Mouse (Mus musculus) intestine, postnatal 0 days (tissue): ENCODE measurements at regions not wholly inside any gene's neighbourhood (a gene's known extent, or its start where the extent isn't known, plus 50 kb on each side); places are given as distances from the start of the nearest gene placed in this dataset.

Experiments
- ATAC-seq: fragments of 200-750 bp; cut with Nextera tagmentation; 2 replicates; pipeline ENCODE4 v1.8.0; 2017; ENCODE audit warnings: mild to moderate bottlenecking, moderate TSS enrichment, moderate library complexity
- H3K27ac ChIP-seq: fragments of 300-500 bp; sonication (generic); 2 replicates; pipeline ENCODE4 v1.5.1; 2014; ENCODE audit warnings: mild to moderate bottlenecking, low read depth, low read length, moderate library complexity
- H3K27me3 ChIP-seq: fragments of 300-500 bp; sonication (generic); replicated peaks from 2 replicates; pipeline ENCODE4 v1.6.1; 2014; ENCODE audit warnings: low read length, mixed read lengths; ENCODE audit not compliant: control insufficient read depth, insufficient read depth
- H3K36me3 ChIP-seq: fragments of 300-500 bp; sonication (generic); 2 replicates; pipeline ENCODE4 v1.6.1; 2014; ENCODE audit warnings: mild to moderate bottlenecking, moderate library complexity; ENCODE audit not compliant: control insufficient read depth, insufficient read depth
- H3K4me1 ChIP-seq: fragments of 300-500 bp; sonication (generic); replicated peaks from 2 replicates; pipeline ENCODE4 v1.6.1; 2014; ENCODE audit warnings: antibody characterized with exemption, low read length, mixed read lengths; ENCODE audit not compliant: control insufficient read depth, insufficient read depth
- H3K4me2 ChIP-seq: fragments of 300-500 bp; sonication (generic); replicated peaks from 2 replicates; pipeline ENCODE4 v1.6.1; 2014; ENCODE audit warnings: low read depth, mild to moderate bottlenecking, moderate library complexity
- H3K4me3 ChIP-seq: fragments of 300-500 bp; sonication (generic); 2 replicates; pipeline ENCODE4 v1.5.1; 2014; ENCODE audit warnings: low read depth, low read length
- H3K9ac ChIP-seq: fragments of 300-500 bp; sonication (generic); 2 replicates; pipeline ENCODE4 v1.6.1; 2014; ENCODE audit warnings: mild to moderate bottlenecking, low read depth, low read length
- H3K9me3 ChIP-seq: fragments of 300-500 bp; sonication (generic); 2 replicates; pipeline ENCODE4 v1.6.1; 2016; ENCODE audit warnings: mixed run types; ENCODE audit not compliant: control insufficient read depth
- CTCF ChIP-seq: sonication (generic); IDR thresholded peaks from 2 replicates; pipeline ENCODE4 v1.5.1; 2016; ENCODE audit warnings: low read depth, mild to moderate bottlenecking, control low read depth, antibody characterized with exemption, moderate library complexity
- WGBS: fragments of 180-500 bp; shearing (Covaris S2); extraction: QIAGEN DNeasy Blood & Tissue Kit; methylation state at CpG from one replicate; pipeline ENCODE4 v1.1.7; 2014; 5-methylcytosine and 5-hydroxymethylcytosine counted together

DNA sequence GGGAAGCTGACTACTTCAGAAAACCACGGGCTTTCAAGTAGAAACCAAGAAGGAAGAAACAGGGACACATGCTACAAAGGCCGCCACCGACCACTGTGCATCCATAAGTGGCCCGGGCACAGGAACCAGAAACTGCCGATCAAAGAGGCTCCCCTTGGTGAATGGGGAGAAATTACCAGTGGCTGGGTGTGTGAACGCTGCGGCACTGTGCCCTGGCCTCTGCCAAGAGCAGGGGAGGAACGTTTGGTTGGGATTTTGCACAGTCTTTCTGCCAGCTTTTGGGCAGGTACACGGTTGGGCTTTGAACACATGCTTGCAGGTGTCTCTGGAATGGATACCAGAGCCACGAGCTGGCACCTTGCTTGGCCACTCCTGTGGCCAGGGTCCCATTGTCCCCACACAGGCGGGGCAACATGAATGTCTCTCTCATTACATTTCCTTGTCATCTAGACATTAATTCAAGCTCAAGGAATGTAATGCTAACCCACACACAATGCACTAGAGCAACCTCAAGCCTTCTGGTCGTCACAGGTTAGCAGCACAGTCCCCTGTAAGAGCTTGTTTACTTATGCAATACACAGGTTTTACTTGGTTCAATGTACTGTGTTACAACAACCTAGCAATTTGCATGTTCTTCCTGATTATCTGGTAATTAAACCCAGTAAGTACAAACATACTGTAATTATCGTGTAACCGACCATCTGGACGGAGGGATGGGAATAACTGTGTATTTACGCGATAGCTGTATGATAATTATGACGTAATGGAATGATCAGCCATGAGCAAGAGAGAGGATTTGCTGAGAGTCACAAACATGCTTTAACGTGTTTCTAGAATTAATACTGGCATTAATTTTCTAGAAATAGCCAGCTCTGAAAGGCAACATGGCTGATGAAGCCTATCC is 90.9 kb upstream of the Sall1 start:
- no peaks in the 10 kb centered on the region for H3K27me3 ChIP-seq
- no peak for ATAC-seq
- no peak overlapping the region for H3K9ac ChIP-seq
- H3K4me2 ChIP-seq, result no peak overlapping the region
- WGBS, result 78% methylated on average over 19 of the region's 19 CpGs
- no peaks in the 10 kb centered on the region for H3K9me3 ChIP-seq
- no peak overlapping the region for H3K4me3 ChIP-seq
- no peaks in the 10 kb centered on the region for H3K4me1 ChIP-seq
- no peaks in the 10 kb centered on the region for H3K36me3 ChIP-seq
- no peak overlapping the region for H3K27ac ChIP-seq
- no peak for TF ChIP-seq CTCF

DNA sequence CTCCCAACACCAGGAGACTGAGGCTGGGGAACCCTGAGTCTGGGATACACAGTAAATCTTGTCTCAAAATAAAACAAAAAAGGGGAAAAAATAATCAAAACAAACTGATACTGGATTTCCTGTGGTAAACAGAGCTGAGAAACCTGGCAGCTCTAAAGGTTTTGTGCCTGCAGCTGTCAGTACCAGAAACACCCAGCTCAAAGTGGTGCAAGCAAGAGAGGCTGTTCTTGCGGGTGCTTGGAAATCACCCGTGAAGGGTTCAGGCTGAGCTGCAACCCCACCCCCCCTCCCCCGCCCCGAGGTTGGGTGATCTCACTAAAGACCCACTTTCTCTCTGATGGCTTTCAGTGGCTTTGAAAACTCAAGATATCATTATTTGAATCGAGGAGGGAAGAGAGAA is 90.1 kb upstream of the Sall1 start:
- WGBS, result 48% methylated on average over 5 of the region's 5 CpGs
- no peak for TF ChIP-seq CTCF

DNA sequence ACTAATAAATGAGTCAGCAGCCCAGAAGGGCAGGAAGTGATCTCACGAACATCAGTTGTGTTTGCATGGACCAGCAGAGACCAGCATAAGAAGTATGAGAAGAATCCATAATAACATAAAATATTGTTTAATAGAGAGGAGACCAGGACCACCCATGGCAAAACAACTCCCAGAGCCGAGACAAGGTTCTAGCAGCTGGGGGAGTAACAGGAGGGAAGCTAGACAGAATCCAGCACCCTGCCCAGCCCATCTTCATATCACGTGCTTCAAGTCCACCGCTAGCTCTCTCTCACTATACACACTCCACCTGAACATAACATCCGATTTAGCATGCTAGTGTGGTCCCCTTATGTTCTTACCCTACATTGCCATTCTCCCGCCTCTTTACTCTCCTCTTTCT is 77.1 kb upstream of the Sall1 start:
- H3K36me3 ChIP-seq, result no peaks in the 10 kb centered on the region
- WGBS, result 68% methylated on average over 6 of the region's 6 CpGs
- H3K4me3 ChIP-seq, result no peak overlapping the region
- no peaks in the 10 kb centered on the region for H3K27me3 ChIP-seq
- no peak for TF ChIP-seq CTCF
- H3K27ac ChIP-seq, result no peak overlapping the region
- no peak overlapping the region for H3K4me2 ChIP-seq
- no peak for ATAC-seq
- no peak overlapping the region for H3K9ac ChIP-seq
- H3K4me1 ChIP-seq, result no peaks in the 10 kb centered on the region
- no peaks in the 10 kb centered on the region for H3K9me3 ChIP-seq

More for the DNA sequence above, 90.1 kb upstream of the Sall1 start:
- H3K27me3 ChIP-seq, result no peaks in the 10 kb centered on the region
- no peak overlapping the region for H3K4me2 ChIP-seq
- H3K9ac ChIP-seq, result no peak overlapping the region
- H3K36me3 ChIP-seq, result no peaks in the 10 kb centered on the region
- ATAC-seq, result no peak
- H3K9me3 ChIP-seq, result no peaks in the 10 kb centered on the region
- no peaks in the 10 kb centered on the region for H3K4me1 ChIP-seq
- H3K27ac ChIP-seq, result no peak overlapping the region
- H3K4me3 ChIP-seq, result no peak overlapping the region

DNA sequence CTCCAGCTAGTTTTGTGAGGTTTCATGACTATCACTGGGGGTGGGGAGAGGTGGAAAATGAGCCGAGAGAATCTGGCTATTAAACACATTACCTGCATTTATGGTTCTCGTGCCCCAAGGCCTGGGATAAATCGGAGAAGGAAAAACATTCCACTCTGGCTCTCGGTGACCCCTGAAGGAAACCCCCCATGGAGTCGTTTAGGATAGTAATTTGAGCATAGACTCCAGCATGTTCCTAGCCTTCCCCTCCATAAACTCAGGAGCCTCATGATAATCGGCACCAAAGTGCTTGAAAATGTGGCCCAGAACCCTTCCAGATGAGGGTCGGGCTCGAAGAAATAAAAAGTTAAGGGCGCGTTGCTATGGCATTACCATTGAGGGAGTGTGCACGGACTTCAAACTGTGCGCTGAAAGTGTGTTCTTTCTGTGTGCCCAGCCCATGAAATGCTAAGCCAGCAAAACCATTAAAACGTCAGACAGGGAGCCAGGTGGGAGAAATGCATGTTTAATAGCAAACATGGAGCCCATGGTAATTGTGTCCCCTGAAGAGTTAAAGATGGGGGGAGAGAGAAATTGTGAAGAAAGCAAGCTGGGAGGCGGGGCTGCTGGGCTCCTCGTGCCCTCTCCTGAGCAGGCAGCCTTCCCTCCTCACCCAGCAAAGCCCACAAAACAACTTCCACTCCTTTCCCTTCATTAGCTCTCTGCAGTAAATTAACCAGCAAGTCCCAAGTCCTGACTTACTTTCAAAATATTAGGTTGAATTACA is 64.1 kb upstream of the Sall1 start:
- Histone ChIP-seq H3K4me1 (no peaks in the 10 kb centered on the region), H3K36me3 (no peaks in the 10 kb centered on the region), H3K9ac (no peak overlapping the region), H3K9me3 (no peaks in the 10 kb centered on the region), H3K27ac (no peak overlapping the region), H3K4me3 (no peak overlapping the region), H3K4me2 (no peak overlapping the region), H3K27me3 (no peaks in the 10 kb centered on the region)
- no peak for TF ChIP-seq CTCF
- no peak for ATAC-seq
- WGBS, result 59% methylated on average over 15 of the region's 15 CpGs

DNA sequence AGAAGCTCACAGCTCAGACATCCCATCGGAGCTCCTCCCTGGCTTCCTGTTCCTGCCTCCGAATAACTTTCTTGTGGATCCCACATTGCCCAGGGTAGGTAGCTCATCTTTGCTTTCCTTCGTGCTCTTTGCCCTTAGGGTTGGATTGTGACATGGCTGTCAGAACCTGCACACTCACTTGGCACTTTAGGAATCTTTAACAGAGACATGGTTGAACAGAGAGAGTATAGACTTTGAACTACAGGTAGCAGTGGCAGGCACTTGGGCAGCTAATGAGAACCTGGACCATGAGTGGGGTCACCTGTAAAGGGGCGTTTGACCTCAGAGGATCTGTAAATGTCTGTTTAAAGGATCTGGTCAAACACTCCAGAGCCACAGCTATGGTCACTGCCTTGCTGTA is 62.4 kb upstream of the Sall1 start:
- Histone ChIP-seq H3K36me3 (no peaks in the 10 kb centered on the region), H3K9ac (no peak overlapping the region), H3K4me1 (no peaks in the 10 kb centered on the region), H3K27me3 (no peaks in the 10 kb centered on the region), H3K27ac (no peak overlapping the region), H3K9me3 (no peaks in the 10 kb centered on the region), H3K4me3 (no peak overlapping the region), H3K4me2 (no peak overlapping the region)
- WGBS, result 84% methylated on average over 4 of the region's 4 CpGs
- no peak for TF ChIP-seq CTCF
- ATAC-seq, result no peak

DNA sequence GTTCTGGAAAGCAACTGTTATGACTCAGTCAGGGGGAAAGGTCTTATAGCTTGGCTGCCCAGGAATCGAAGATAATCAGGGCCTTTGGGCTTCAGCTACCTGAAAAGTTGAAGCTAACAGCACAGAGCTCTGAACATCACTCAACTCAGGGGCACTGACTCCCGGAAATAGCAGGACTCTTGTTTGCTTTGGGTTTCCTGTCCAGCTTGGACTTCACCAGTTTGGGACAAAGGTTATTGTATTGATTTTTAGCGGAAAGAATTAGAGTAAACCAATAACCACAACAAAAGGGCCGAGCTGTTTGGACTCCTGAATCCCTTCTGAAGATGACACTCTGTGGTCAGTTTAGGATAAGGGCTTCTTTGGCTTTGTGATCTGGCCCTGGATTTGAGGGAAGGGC is 53.4 kb upstream of the Sall1 start:
- WGBS, result 63% methylated on average over 4 of the region's 4 CpGs
- H3K9me3 ChIP-seq, result no peaks in the 10 kb centered on the region
- no peaks in the 10 kb centered on the region for H3K4me1 ChIP-seq
- no peak overlapping the region for H3K4me3 ChIP-seq
- no peak overlapping the region for H3K4me2 ChIP-seq
- no peaks in the 10 kb centered on the region for H3K27me3 ChIP-seq
- H3K27ac ChIP-seq, result no peak overlapping the region
- TF ChIP-seq CTCF, result no peak
- H3K36me3 ChIP-seq, result no peaks in the 10 kb centered on the region
- no peak for ATAC-seq
- no peak overlapping the region for H3K9ac ChIP-seq
